Mouse (Mus musculus): ENCODE results near the gene Uchl5. TPM values are rescaled to one million over a fixed set of nuclear protein-coding genes. Genes with fewer than 3 reads are reported as not detected.

The Uchl5 gene
- polyA plus RNA-seq, 1 experiment from 2014 or later: 60.0 TPM

DNA sequence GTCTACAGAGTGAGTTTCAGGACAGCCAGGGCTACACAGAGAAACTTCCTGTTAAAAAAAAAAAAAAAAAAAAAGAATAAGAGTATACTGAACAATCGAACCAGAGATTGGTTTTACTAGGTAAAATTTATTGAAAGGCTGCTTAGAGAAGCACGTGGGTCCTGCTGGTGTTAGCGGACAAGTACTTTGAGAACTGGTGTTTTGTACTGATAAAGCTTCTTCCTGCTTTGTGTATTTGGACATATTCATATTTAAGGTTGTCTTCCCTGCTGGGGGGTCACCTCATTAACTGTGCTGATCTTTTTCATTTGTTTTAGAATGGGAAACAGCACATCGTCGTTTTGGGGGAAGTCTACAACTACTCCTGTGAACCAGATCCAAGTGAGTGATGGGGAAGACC is 35.7 kb upstream of the Uchl5 start:
- WGBS (ENCODE audit: insufficient replicate concordance): 46% methylated on average over 5 of the region's 5 CpGs
- H3K4me3 ChIP-seq (ENCODE audit: low read depth, low read length): no peak overlapping the region
- no peak overlapping the region for H3K9ac ChIP-seq (ENCODE audit: low read depth, low read length)
- H3K27me3 ChIP-seq (ENCODE audit: control insufficient read depth, insufficient read depth, low read depth, low read length): no peaks in the 10 kb centered on the region
- H3K9me3 ChIP-seq (replicated peaks; ENCODE audit: control insufficient read depth, low read length): no peaks in the 10 kb centered on the region
- no peaks in the 10 kb centered on the region; the same call in 1 of the 2 replicates for H3K36me3 ChIP-seq (ENCODE audit: control insufficient read depth, insufficient read depth)
- no peak for ATAC-seq (ENCODE audit: low read depth)
- peaks cover 19% of the 10 kb centered on the region for H3K4me1 ChIP-seq (ENCODE audit: control insufficient read depth, low read depth, low read length)
- H3K4me2 ChIP-seq (ENCODE audit: low read depth, low read length): no peak overlapping the region
- no peak overlapping the region for H3K27ac ChIP-seq (ENCODE audit: low read length)

GRCm38 (mm10) chr1:143742186-143742585 is 34.9 kb upstream of the Uchl5 start:
- Histone ChIP-seq H3K4me2 (ENCODE audit: low read depth, low read length) (no peak overlapping the region), H3K27me3 (ENCODE audit: control insufficient read depth, insufficient read depth, low read depth, low read length) (no peaks in the 10 kb centered on the region), H3K9ac (ENCODE audit: low read depth, low read length) (no peak overlapping the region), H3K36me3 (ENCODE audit: control insufficient read depth, insufficient read depth) (no peaks in the 10 kb centered on the region; the same call in 1 of the 2 replicates), H3K4me3 (ENCODE audit: low read depth, low read length) (no peak overlapping the region), H3K27ac (ENCODE audit: low read length) (no peak overlapping the region), H3K4me1 (ENCODE audit: control insufficient read depth, low read depth, low read length) (peaks cover 19% of the 10 kb centered on the region), H3K9me3 (replicated peaks; ENCODE audit: control insufficient read depth, low read length) (no peaks in the 10 kb centered on the region)
- WGBS (ENCODE audit: insufficient replicate concordance): 85% methylated on average over 6 of the region's 6 CpGs
- no peak for ATAC-seq (ENCODE audit: low read depth)

DNA sequence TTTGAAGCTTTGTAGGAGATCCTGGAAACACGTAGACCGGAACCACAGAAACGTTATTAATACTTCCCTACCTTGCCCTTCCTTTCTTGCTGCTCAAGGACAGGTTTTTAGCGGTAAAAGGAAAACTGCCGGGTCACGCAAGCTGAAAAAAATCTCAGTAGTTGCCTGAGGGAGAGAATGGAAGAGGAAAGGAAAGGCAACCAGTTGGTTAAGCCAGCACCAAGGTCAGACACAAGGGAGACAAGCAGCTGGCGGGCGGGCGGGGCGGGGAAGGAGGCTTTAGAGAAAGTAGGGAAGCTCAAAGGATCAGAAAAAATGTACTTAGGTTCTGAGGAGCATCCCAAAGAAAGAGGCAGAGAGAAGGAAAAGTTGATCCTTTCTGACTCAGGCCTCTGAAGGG is 31.2 kb upstream of the Uchl5 start:
- Histone ChIP-seq H3K9ac (ENCODE audit: low read depth, low read length) (no peak overlapping the region), H3K4me2 (ENCODE audit: low read depth, low read length) (no peak overlapping the region), H3K4me1 (ENCODE audit: control insufficient read depth, low read depth, low read length) (peaks cover 8% of the 10 kb centered on the region), H3K36me3 (ENCODE audit: control insufficient read depth, insufficient read depth) (no peaks in the 10 kb centered on the region; the same call in none of the 2 replicates), H3K27ac (ENCODE audit: low read length) (no peak overlapping the region), H3K4me3 (ENCODE audit: low read depth, low read length) (no peak overlapping the region), H3K9me3 (replicated peaks; ENCODE audit: control insufficient read depth, low read length) (no peaks in the 10 kb centered on the region), H3K27me3 (ENCODE audit: control insufficient read depth, insufficient read depth, low read depth, low read length) (no peaks in the 10 kb centered on the region)
- 87% methylated on average over 10 of the region's 10 CpGs for WGBS (ENCODE audit: insufficient replicate concordance)
- ATAC-seq (ENCODE audit: low read depth): no peak

GRCm38 (mm10) chr1:143762159-143762558 is 14.9 kb upstream of the Uchl5 start:
- Histone ChIP-seq H3K4me3 (ENCODE audit: low read depth, low read length) (no peak overlapping the region), H3K9me3 (replicated peaks; ENCODE audit: control insufficient read depth, low read length) (no peaks in the 10 kb centered on the region), H3K4me2 (ENCODE audit: low read depth, low read length) (no peak overlapping the region), H3K27ac (ENCODE audit: low read length) (no peak overlapping the region), H3K4me1 (ENCODE audit: control insufficient read depth, low read depth, low read length) (no peaks in the 10 kb centered on the region), H3K9ac (ENCODE audit: low read depth, low read length) (no peak overlapping the region), H3K36me3 (ENCODE audit: control insufficient read depth, insufficient read depth) (no peaks in the 10 kb centered on the region), H3K27me3 (ENCODE audit: control insufficient read depth, insufficient read depth, low read depth, low read length) (no peaks in the 10 kb centered on the region)
- 70% methylated on average over 8 of the region's 8 CpGs for WGBS (ENCODE audit: insufficient replicate concordance)
- ATAC-seq (ENCODE audit: low read depth): peak; percentile 48; the same call in 1 of the 2 replicates

DNA sequence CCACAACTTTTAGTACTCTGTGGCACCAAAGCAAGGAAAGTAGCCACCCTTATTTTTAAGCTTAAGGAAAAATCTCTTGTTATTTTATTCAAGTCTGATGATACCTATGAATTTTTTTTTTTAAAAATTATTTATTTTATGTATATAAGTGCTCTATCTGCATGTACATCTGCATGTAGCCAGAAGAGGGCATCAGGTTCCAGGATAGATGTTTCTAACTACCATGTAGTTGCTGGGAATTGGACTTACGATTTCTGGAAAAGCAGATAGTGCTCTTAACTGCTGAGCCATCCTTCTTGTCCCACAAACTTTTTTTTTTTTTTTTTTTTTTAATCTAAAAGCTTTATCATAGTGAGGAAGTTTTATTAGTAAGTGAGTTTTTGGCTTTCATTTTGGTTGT is 12.6 kb upstream of the Uchl5 start:
- WGBS (ENCODE audit: insufficient replicate concordance): 63% methylated on average over 1 of the region's 1 CpGs
- H3K4me1 ChIP-seq (ENCODE audit: control insufficient read depth, low read depth, low read length): no peaks in the 10 kb centered on the region

DNA sequence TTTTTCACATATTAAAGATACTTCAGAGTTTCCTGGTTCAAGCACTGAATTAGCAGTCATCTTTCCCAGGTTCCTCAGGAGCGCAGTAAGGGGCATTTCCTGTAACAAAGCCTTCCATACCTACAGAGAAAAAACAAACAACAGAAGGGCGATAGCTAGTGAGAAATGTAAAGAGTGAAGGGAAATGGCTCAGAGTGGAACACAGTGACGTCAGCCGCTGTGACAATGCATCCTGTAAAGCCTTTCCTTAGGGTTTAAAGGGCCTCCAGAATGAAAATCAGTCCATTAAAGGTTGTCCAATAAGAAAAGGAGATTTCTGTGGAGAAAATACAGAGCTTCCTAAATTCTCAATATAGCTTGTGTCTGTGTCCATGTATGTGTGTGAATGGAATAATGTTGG is 11.3 kb upstream of the Uchl5 start:
- no peak overlapping the region for H3K4me2 ChIP-seq (ENCODE audit: low read depth, low read length)
- no peak overlapping the region for H3K4me3 ChIP-seq (ENCODE audit: low read depth, low read length)
- H3K9me3 ChIP-seq (replicated peaks; ENCODE audit: control insufficient read depth, low read length): no peaks in the 10 kb centered on the region
- no peak overlapping the region for H3K9ac ChIP-seq (ENCODE audit: low read depth, low read length)
- WGBS (ENCODE audit: insufficient replicate concordance): 75% methylated on average over 4 of the region's 4 CpGs
- ATAC-seq (ENCODE audit: low read depth): no peak
- no peaks in the 10 kb centered on the region for H3K36me3 ChIP-seq (ENCODE audit: control insufficient read depth, insufficient read depth)
- H3K27ac ChIP-seq (ENCODE audit: low read length): no peak overlapping the region
- H3K4me1 ChIP-seq (ENCODE audit: control insufficient read depth, low read depth, low read length): no peaks in the 10 kb centered on the region
- H3K27me3 ChIP-seq (ENCODE audit: control insufficient read depth, insufficient read depth, low read depth, low read length): no peaks in the 10 kb centered on the region

More for the DNA sequence above, 12.6 kb upstream of the Uchl5 start:
- Histone ChIP-seq H3K36me3 (ENCODE audit: control insufficient read depth, insufficient read depth) (no peaks in the 10 kb centered on the region), H3K4me3 (ENCODE audit: low read depth, low read length) (no peak overlapping the region), H3K27me3 (ENCODE audit: control insufficient read depth, insufficient read depth, low read depth, low read length) (no peaks in the 10 kb centered on the region), H3K4me2 (ENCODE audit: low read depth, low read length) (no peak overlapping the region), H3K9ac (ENCODE audit: low read depth, low read length) (no peak overlapping the region), H3K27ac (ENCODE audit: low read length) (no peak overlapping the region), H3K9me3 (replicated peaks; ENCODE audit: control insufficient read depth, low read length) (no peaks in the 10 kb centered on the region)
- ATAC-seq (ENCODE audit: low read depth): no peak

DNA sequence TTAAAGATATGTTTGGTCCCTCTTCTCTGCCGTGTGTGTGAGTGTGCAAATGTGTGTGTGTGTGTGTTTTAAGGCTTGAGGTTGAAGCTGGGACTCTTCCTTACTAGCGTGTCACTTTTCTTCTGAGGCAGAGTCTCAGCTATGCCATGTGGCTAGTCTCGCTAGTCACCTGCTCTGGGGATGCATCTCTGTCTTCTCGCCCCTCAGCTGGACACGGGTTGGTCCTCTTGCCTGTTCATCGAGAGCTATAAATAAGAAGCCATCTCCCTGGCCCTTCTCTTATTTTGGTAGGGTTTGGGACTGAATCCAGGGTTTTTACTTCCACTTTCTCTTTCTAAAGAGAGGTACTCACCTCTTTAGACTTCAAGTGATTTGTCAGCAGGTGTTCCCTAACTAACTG is 10.8 kb upstream of the Uchl5 start:
- no peak for ATAC-seq (ENCODE audit: low read depth)
- Histone ChIP-seq H3K4me1 (ENCODE audit: control insufficient read depth, low read depth, low read length) (no peaks in the 10 kb centered on the region), H3K4me2 (ENCODE audit: low read depth, low read length) (no peak overlapping the region), H3K36me3 (ENCODE audit: control insufficient read depth, insufficient read depth) (no peaks in the 10 kb centered on the region), H3K27ac (ENCODE audit: low read length) (no peak overlapping the region), H3K9ac (ENCODE audit: low read depth, low read length) (no peak overlapping the region), H3K4me3 (ENCODE audit: low read depth, low read length) (no peak overlapping the region), H3K9me3 (replicated peaks; ENCODE audit: control insufficient read depth, low read length) (no peaks in the 10 kb centered on the region), H3K27me3 (ENCODE audit: control insufficient read depth, insufficient read depth, low read depth, low read length) (no peaks in the 10 kb centered on the region)
- 68% methylated on average over 6 of the region's 6 CpGs for WGBS (ENCODE audit: insufficient replicate concordance)

GRCm38 (mm10) chr1:143770444-143771109 is 6.5 kb upstream of the Uchl5 start:
- Histone ChIP-seq H3K36me3 (ENCODE audit: control insufficient read depth, insufficient read depth) (no peaks in the 10 kb centered on the region), H3K9me3 (replicated peaks; ENCODE audit: control insufficient read depth, low read length) (no peaks in the 10 kb centered on the region), H3K9ac (ENCODE audit: low read depth, low read length) (no peak overlapping the region), H3K4me3 (ENCODE audit: low read depth, low read length) (no peak overlapping the region), H3K4me2 (ENCODE audit: low read depth, low read length) (no peak overlapping the region), H3K27ac (ENCODE audit: low read length) (no peak overlapping the region), H3K27me3 (ENCODE audit: control insufficient read depth, insufficient read depth, low read depth, low read length) (no peaks in the 10 kb centered on the region), H3K4me1 (ENCODE audit: control insufficient read depth, low read depth, low read length) (no peaks in the 10 kb centered on the region)
- no peak for ATAC-seq (ENCODE audit: low read depth)
- WGBS (ENCODE audit: insufficient replicate concordance): 83% methylated on average over 20 of the region's 20 CpGs

- no peak overlapping the region for H3K27ac ChIP-seq (ENCODE audit: low read length)
- H3K4me3 ChIP-seq (ENCODE audit: low read depth, low read length): no peak overlapping the region
- no peak for ATAC-seq (ENCODE audit: low read depth)
- H3K27me3 ChIP-seq (ENCODE audit: control insufficient read depth, insufficient read depth, low read depth, low read length): peaks cover 7% of the 10 kb centered on the region
- H3K4me2 ChIP-seq (ENCODE audit: low read depth, low read length): no peak overlapping the region
- no peaks in the 10 kb centered on the region for H3K9me3 ChIP-seq (replicated peaks; ENCODE audit: control insufficient read depth, low read length)
- no peaks in the 10 kb centered on the region for H3K36me3 ChIP-seq (ENCODE audit: control insufficient read depth, insufficient read depth)
- peaks cover 4% of the 10 kb centered on the region for H3K4me1 ChIP-seq (ENCODE audit: control insufficient read depth, low read depth, low read length)
- 58% methylated on average over 7 of the region's 7 CpGs for WGBS (ENCODE audit: insufficient replicate concordance)
- H3K9ac ChIP-seq (ENCODE audit: low read depth, low read length): no peak overlapping the region
Observed at GRCm38 (mm10) chr1:143773082-143773481, 4.0 kb upstream of the Uchl5 start.

Data from liver, embryonic 16.5 days (tissue).